Mouse (Mus musculus) bone marrow, adult 2 months (tissue): ENCODE measurements around the gene Fam210b. TPM values are rescaled to one million over a fixed set of nuclear protein-coding genes. Genes with fewer than 3 reads are reported as not detected.

Source experiments
- H3K27ac ChIP-seq: fragments of 200-500 bp; 2 replicates; pipeline ENCODE4 v1.5.1; 2012; ENCODE audit warnings: low read depth, mild to moderate bottlenecking, control low read depth, inconsistent platforms, low read length; ENCODE audit not compliant: control insufficient read depth, poor library complexity, insufficient read depth
- H3K4me1 ChIP-seq: fragments of 200-500 bp; 2 replicates; pipeline ENCODE4 v1.6.1; 2011; ENCODE audit warnings: low read length; ENCODE audit not compliant: control insufficient read depth, insufficient read depth
- H3K4me3 ChIP-seq: fragments of 200-500 bp; replicated peaks from 2 replicates; pipeline ENCODE3; 2011; ENCODE audit warnings: mild to moderate bottlenecking, low read depth, low read length, control low read depth; ENCODE audit not compliant: control insufficient read depth
- CTCF ChIP-seq: fragments of 200-500 bp; IDR thresholded peaks from 2 replicates; pipeline ENCODE4 v1.5.1; 2011; ENCODE audit warnings: low read length, control low read depth; ENCODE audit not compliant: control insufficient read depth, insufficient read depth
- POLR2A ChIP-seq: fragments of 200-500 bp; IDR thresholded peaks from 2 replicates; pipeline ENCODE4 v1.6.1; 2011; ENCODE audit warnings: low read depth, mild to moderate bottlenecking, control low read depth, low read length, borderline replicate concordance; ENCODE audit not compliant: control insufficient read depth
- WGBS: fragments of 180-500 bp; shearing (Covaris S2); methylation state at CpG from one replicate; pipeline ENCODE4 v1.1.7; 2018; 5-methylcytosine and 5-hydroxymethylcytosine counted together
- polyA plus RNA-seq: library from polyadenylated mRNA; stranded (reverse); fragments of >200 nt; gene quantifications from 2 replicates; pipeline ENCODE4 v1.2.4, GENCODE M21; 2011; ENCODE audit warnings: low replicate concordance; ENCODE audit not compliant: missing spikeins, insufficient read depth, insufficient read length

Gene Fam210b
- polyA plus RNA-seq, 1 experiment, result 31.2 TPM

- WGBS, result 49% methylated on average over 9 of the region's 9 CpGs
- TF ChIP-seq POLR2A (no peak), CTCF (no peak)
- Histone ChIP-seq H3K27ac (peak overlapping the region; percentile 52), H3K4me3 (no peak overlapping the region), H3K4me1 (peaks cover 12% of the 10 kb centered on the region; the same call in 1 of the 2 replicates)
These were observed 54.5 kb downstream of the Fam210b start for GRCm38 (mm10) chr2:172399901-172400300.

- peak overlapping the region; percentile 94 for H3K27ac ChIP-seq
- 0 out of 2 replicates have a peak, but pooled peaks have one; percentile 5 for TF ChIP-seq CTCF
- no peak for TF ChIP-seq POLR2A
- no peak overlapping the region for H3K4me3 ChIP-seq
- peaks cover 11% of the 10 kb centered on the region; the same call in 1 of the 2 replicates for H3K4me1 ChIP-seq
- WGBS, result 8% methylated on average over 13 of the region's 13 CpGs
These were observed 55.9 kb downstream of the Fam210b start for GRCm38 (mm10) chr2:172401116-172401825.

GRCm38 (mm10) chr2:172404239-172404638 is 58.9 kb downstream of the Fam210b start:
- H3K4me1 ChIP-seq, result peaks cover 8% of the 10 kb centered on the region; the same call in 1 of the 2 replicates
- 70% methylated on average over 7 of the region's 7 CpGs for WGBS
- TF ChIP-seq POLR2A, result no peak
- no peak for TF ChIP-seq CTCF
- H3K4me3 ChIP-seq, result no peak overlapping the region
- H3K27ac ChIP-seq, result no peak overlapping the region

GRCm38 (mm10) chr2:172405011-172405410 is 59.6 kb downstream of the Fam210b start:
- H3K4me1 ChIP-seq, result peaks cover 4% of the 10 kb centered on the region; the same call in 1 of the 2 replicates
- no peak overlapping the region for H3K4me3 ChIP-seq
- WGBS, result 44% methylated on average over 3 of the region's 3 CpGs
- TF ChIP-seq CTCF, result no peak
- TF ChIP-seq POLR2A, result no peak
- H3K27ac ChIP-seq, result no peak overlapping the region

Other genes starting within 250 kb of the Fam210b start
- not detected in 2 replicates for gene Mc3r, start 97.1 kb upstream of the Fam210b start, polyA plus RNA-seq
- 54.7 and 60.7 TPM in 2 replicates for gene Aurka, start 25.0 kb downstream of the Fam210b start, polyA plus RNA-seq
- gene Cstf1, start 25.1 kb downstream of the Fam210b start, polyA plus RNA-seq, result 8.9 and 15.8 TPM in 2 replicates
- gene Cass4, start 48.2 kb downstream of the Fam210b start, polyA plus RNA-seq, result 2.4 and 6.6 TPM in 2 replicates
- gene Rtf2, start 95.0 kb downstream of the Fam210b start, polyA plus RNA-seq, result 38.4 and 53.6 TPM in 2 replicates
- not detected in 2 replicates for gene Gcnt7, start 113.0 kb downstream of the Fam210b start, polyA plus RNA-seq
- gene Fam209, start 127.0 kb downstream of the Fam210b start, polyA plus RNA-seq, result 5.2 TPM in 1 of 2 replicates, not detected in the other
- not detected in 2 replicates for gene Tfap2c, start 204.0 kb downstream of the Fam210b start, polyA plus RNA-seq